Mouse (Mus musculus) MEL (cell line): ENCODE measurements around the gene Hkdc1. TPM values are rescaled to one million over a fixed set of nuclear protein-coding genes. Genes with fewer than 3 reads are reported as not detected.

Source experiments
- DNase-seq: peaks from one replicate; pipeline ENCODE4 v3.0.0; 2011; ENCODE audit warnings: low read depth, low spot score
- H3K27ac ChIP-seq: 2 replicates; pipeline ENCODE4 v1.5.1; 2012; ENCODE audit warnings: low read depth, mild to moderate bottlenecking, control low read depth, low read length, moderate library complexity; ENCODE audit not compliant: control insufficient read depth
- H3K27me3 ChIP-seq, 2 experiments: fragments of 150-350 bp in 1 of 2; sonication (generic) in 1 of 2; 2 replicates each; pipeline ENCODE4 v1.6.1; 2012; ENCODE audit warnings: low read length in 2 of 2, mild to moderate bottlenecking in 2 of 2, improper control_type of control experiment in 1 of 2, moderate library complexity in 1 of 2; ENCODE audit not compliant: insufficient read depth in 2 of 2, control insufficient read depth in 1 of 2
- H3K36me3 ChIP-seq, 2 experiments: 2 replicates each; pipeline ENCODE4 v1.6.1; 2012 to 2014; ENCODE audit warnings: low read length in 2 of 2, improper control_type of control experiment in 1 of 2, inconsistent platforms in 1 of 2, mild to moderate bottlenecking in 1 of 2; ENCODE audit not compliant: insufficient read depth in 2 of 2, control insufficient read depth in 1 of 2
- H3K4me1 ChIP-seq, 2 experiments: fragments of 150-350 bp in 1 of 2; sonication (generic) in 1 of 2; 2 replicates each; pipeline ENCODE4 v1.6.1; 2012; ENCODE audit warnings: low read length in 2 of 2, improper control_type of control experiment in 1 of 2, mild to moderate bottlenecking in 1 of 2; ENCODE audit not compliant: insufficient read depth in 2 of 2, control insufficient read depth in 1 of 2
- H3K4me3 ChIP-seq, 2 experiments: fragments of 150-350 bp in 1 of 2; sonication (generic) in 1 of 2; 2 replicates each; pipeline ENCODE4 v1.5.1; 2012; ENCODE audit warnings: low read depth in 2 of 2, low read length in 2 of 2, mild to moderate bottlenecking in 2 of 2, moderate library complexity in 2 of 2, control low read depth in 1 of 2, improper control_type of control experiment in 1 of 2; ENCODE audit not compliant: control insufficient read depth in 1 of 2, insufficient read depth in 1 of 2
- H3K79me2 ChIP-seq: 2 replicates; pipeline ENCODE4 v1.6.1; 2012; ENCODE audit warnings: mild to moderate bottlenecking, low read length, moderate library complexity; ENCODE audit not compliant: control insufficient read depth, poor library complexity, insufficient read depth
- H3K9ac ChIP-seq: 2 replicates; pipeline ENCODE4 v1.6.1; 2012; ENCODE audit warnings: low read depth, mild to moderate bottlenecking, control low read depth, low read length, moderate library complexity; ENCODE audit not compliant: control insufficient read depth, poor library complexity, severe bottlenecking
- H3K9me3 ChIP-seq: fragments of 150-350 bp; sonication (generic); replicated peaks from 2 replicates; pipeline ENCODE4 v1.6.1; 2012; ENCODE audit warnings: mild to moderate bottlenecking, low read length, improper control_type of control experiment, moderate library complexity; ENCODE audit not compliant: insufficient read depth
- BHLHE40 ChIP-seq: IDR thresholded peaks from 2 replicates; pipeline ENCODE4 v1.6.1; 2012; ENCODE audit warnings: low read depth, mild to moderate bottlenecking, inconsistent platforms, low read length, improper control_type of control experiment, borderline replicate concordance
- CHD1 ChIP-seq: IDR thresholded peaks from 2 replicates; pipeline ENCODE4 v1.6.1; 2012; ENCODE audit warnings: low read depth, mild to moderate bottlenecking, inconsistent platforms, low read length, improper control_type of control experiment
- CTCF ChIP-seq, 3 experiments: IDR thresholded peaks in 2 of 3; conservative IDR thresholded peaks in 1 of 3; 2 replicates each; pipeline ENCODE4 v1.5.1; 2011 to 2012; ENCODE audit warnings: low read length in 3 of 3, low read depth in 2 of 3, mild to moderate bottlenecking in 2 of 3, improper control_type of control experiment in 1 of 3, inconsistent platforms in 1 of 3, mixed read lengths in 1 of 3, moderate library complexity in 1 of 3; ENCODE audit not compliant: control insufficient read depth in 1 of 3, insufficient read depth in 1 of 3, poor library complexity in 1 of 3, severe bottlenecking in 1 of 3
- E2F4 ChIP-seq: IDR thresholded peaks from 2 replicates; pipeline ENCODE4 v1.6.1; 2011; ENCODE audit warnings: low read depth, low read length, improper control_type of control experiment, borderline replicate concordance
- JUND ChIP-seq: IDR thresholded peaks from 2 replicates; pipeline ENCODE4 v1.6.1; 2011; ENCODE audit warnings: low read depth, mild to moderate bottlenecking, improper control_type of control experiment, low read length
- KAT2A ChIP-seq: conservative IDR thresholded peaks from 2 replicates; pipeline ENCODE4 v1.6.1; 2012; ENCODE audit warnings: low read depth, low read length, improper control_type of control experiment, inconsistent platforms
- MAX ChIP-seq: IDR thresholded peaks from 2 replicates; pipeline ENCODE4 v1.6.1; 2011; ENCODE audit warnings: low read length, improper control_type of control experiment
- MAZ ChIP-seq: IDR thresholded peaks from 2 replicates; pipeline ENCODE4 v1.6.1; 2012; ENCODE audit warnings: low read depth, mild to moderate bottlenecking, inconsistent platforms, low read length, improper control_type of control experiment
- MEF2A ChIP-seq: IDR thresholded peaks from 2 replicates; pipeline ENCODE4 v1.6.1; 2014; ENCODE audit warnings: low read depth, mild to moderate bottlenecking, inconsistent platforms, low read length, improper control_type of control experiment; ENCODE audit not compliant: poor library complexity, insufficient replicate concordance, severe bottlenecking; ENCODE audit errors: extremely low read depth
- MXI1 ChIP-seq: IDR thresholded peaks from 2 replicates; pipeline ENCODE4 v1.6.1; 2011; ENCODE audit warnings: mild to moderate bottlenecking, low read depth, low read length, improper control_type of control experiment
- MYB ChIP-seq: IDR thresholded peaks from 2 replicates; pipeline ENCODE4 v1.6.1; 2011; ENCODE audit warnings: mild to moderate bottlenecking, low read depth, low read length, improper control_type of control experiment
- NRF1 ChIP-seq: IDR thresholded peaks from 2 replicates; pipeline ENCODE4 v1.6.1; 2014; ENCODE audit warnings: low read depth, mild to moderate bottlenecking, inconsistent platforms, low read length, improper control_type of control experiment, moderate library complexity; ENCODE audit not compliant: poor library complexity, insufficient read depth, severe bottlenecking
- POLR2A ChIP-seq, 2 experiments: IDR thresholded peaks; 2 replicates each; pipeline ENCODE4 v1.6.1; 2011 to 2012; ENCODE audit warnings: low read length in 2 of 2, mild to moderate bottlenecking in 2 of 2, control low read depth in 1 of 2, improper control_type of control experiment in 1 of 2, low read depth in 1 of 2, moderate library complexity in 1 of 2; ENCODE audit not compliant: control insufficient read depth in 1 of 2, insufficient read depth in 1 of 2, poor library complexity in 1 of 2
- POLR2AphosphoS2 ChIP-seq: IDR thresholded peaks from 2 replicates; pipeline ENCODE4 v1.6.1; 2011; ENCODE audit warnings: low read length, improper control_type of control experiment
- POLR2AphosphoS5 ChIP-seq: IDR thresholded peaks from 2 replicates; pipeline ENCODE4 v1.6.1; 2012; ENCODE audit warnings: low read depth, borderline replicate concordance, mild to moderate bottlenecking, inconsistent platforms, low read length, moderate library complexity, mixed read lengths
- RAD21 ChIP-seq: IDR thresholded peaks from 2 replicates; pipeline ENCODE4 v1.6.1; 2011; ENCODE audit warnings: mild to moderate bottlenecking, low read depth, low read length, improper control_type of control experiment
- RCOR1 ChIP-seq: IDR thresholded peaks from 2 replicates; pipeline ENCODE4 v1.6.1; 2012; ENCODE audit warnings: low read depth, mild to moderate bottlenecking, inconsistent platforms, low read length, improper control_type of control experiment
- SMC3 ChIP-seq: IDR thresholded peaks from 2 replicates; pipeline ENCODE4 v1.6.1; 2011; ENCODE audit warnings: low read depth, low read length, improper control_type of control experiment
- ZC3H11A ChIP-seq: IDR thresholded peaks from 2 replicates; pipeline ENCODE4 v1.6.1; 2012; ENCODE audit warnings: low read depth, mild to moderate bottlenecking, inconsistent platforms, low read length, improper control_type of control experiment
- ZMIZ1 ChIP-seq: IDR thresholded peaks from 2 replicates; pipeline ENCODE4 v1.6.1; 2012; ENCODE audit warnings: low read depth, mild to moderate bottlenecking, inconsistent platforms, low read length, improper control_type of control experiment, moderate library complexity
- polyA plus RNA-seq, 2 experiments: library from polyadenylated mRNA; stranded (reverse) in 1 of 2; unstranded in 1 of 2; fragments of >175 nt in 1 of 2; fragments of >200 nt in 1 of 2; gene quantifications; 2 replicates each; pipeline versions ENCODE4 v1.2.1 to v1.2.4; 2012; ENCODE audit warnings: low replicate concordance in 2 of 2, low read depth in 1 of 2; ENCODE audit not compliant: insufficient read length in 2 of 2, insufficient read depth in 1 of 2, missing spikeins in 1 of 2
- total RNA-seq: library from RNA; depleted of rRNA; stranded (reverse); fragments of 300-350 nt; gene quantifications from 2 replicates; pipeline ENCODE4 v1.2.3, GENCODE M21; 2012

The Hkdc1 gene
- total and polyA plus RNA-seq, 3 experiments, result 0.38 to 0.42 TPM; not detected in 1

- Histone ChIP-seq H3K9ac (no peak overlapping the region), H3K4me1 (no peaks in the 10 kb centered on the region; a peak in 1 of 4 replicates), H3K36me3 (no peaks in the 10 kb centered on the region), H3K4me3 (no peak overlapping the region), H3K27ac (no peak overlapping the region), H3K79me2 (no peaks in the 10 kb centered on the region), H3K27me3 (no peaks in the 10 kb centered on the region; a peak in 2 of 4 replicates), H3K9me3 (no peaks in the 10 kb centered on the region)
- peak; percentile 21 for DNase-seq
- peak in 1 of 3 experiments; percentile 48; a peak in 3 of 6 replicates for TF ChIP-seq CTCF (IDR thresholded peaks at IDR 0.05 in 2 of 3, conservative IDR thresholded peaks at IDR 0.05 in 1 of 3; ENCODE audit: control insufficient read depth in 1 of 3, insufficient read depth in 1 of 3, low read depth in 2 of 3, low read length in 3 of 3, poor library complexity in 1 of 3, severe bottlenecking in 1 of 3)
- TF ChIP-seq BHLHE40, result no peak
- TF ChIP-seq ZC3H11A, result peak; percentile 40
- TF ChIP-seq E2F4, result no peak
- no peak for TF ChIP-seq MXI1
- TF ChIP-seq RAD21, result peak; percentile 62
- peak; percentile 53 for TF ChIP-seq SMC3
Observed at GRCm38 (mm10) chr10:62380936-62381335, 41.4 kb downstream of the Hkdc1 start.

GRCm38 (mm10) chr10:62379808-62380207, 42.5 kb downstream of the Hkdc1 start, which contains the start of gene Hk1:
Gene Hk1 (minus strand): TSS chr10:62379908.
- no peaks in the 10 kb centered on the region; a peak in 1 of 4 replicates for H3K4me1 ChIP-seq
- H3K36me3 ChIP-seq, result no peaks in the 10 kb centered on the region
- H3K9ac ChIP-seq, result no peak within 1 kb of the TSS
- no peaks in the 10 kb centered on the region for H3K9me3 ChIP-seq
- no peak within 1 kb of the TSS for H3K27ac ChIP-seq
- H3K4me3 ChIP-seq, result no peak within 1 kb of the TSS
- H3K27me3 ChIP-seq, result no peaks in the 10 kb centered on the region; a peak in 2 of 4 replicates
- TF ChIP-seq SMC3 (no peak), MAZ (no peak), JUND (no peak), POLR2AphosphoS5 (no peak), RCOR1 (no peak), MYB (no peak), BHLHE40 (no peak), CHD1 (no peak), MAX (no peak), KAT2A (no peak), POLR2AphosphoS2 (no peak), MXI1 (no peak), MEF2A (no peak), ZMIZ1 (no peak), E2F4 (no peak), RAD21 (no peak), ZC3H11A (no peak), NRF1 (no peak), POLR2A (IDR thresholded peaks at IDR 0.05; ENCODE audit: control insufficient read depth in 1 of 2, insufficient read depth in 1 of 2, low read depth in 1 of 2, low read length in 2 of 2, poor library complexity in 1 of 2) (no peak)
- no peak for DNase-seq
- H3K79me2 ChIP-seq, result no peaks in the 10 kb centered on the region
